9 mouse cellular contexts compared by ENCODE assay signal in genomic region chr19:45231383-45232035, GRCm38 (mm10). TPM values are rescaled to one million over a fixed set of nuclear protein-coding genes. Genes with fewer than 3 reads are reported as not detected.
A peak's percentile ranks its signal among the peaks of the same experiment; 100 is the strongest.
DNase-seq lines count a peak whose midpoint lies in the region; ATAC-seq and TF ChIP-seq lines count a peak whose summit lies in the region.
"Had no signal": no experiment of that assay in that cellular context is flagged by ENCODE, and none has a peak within 500 bp of the region (broad histone marks: within the 10 kb centered on the region; RNA-seq: fewer than 3 reads in every experiment).

No protein-coding gene starts in this region.

- no peak overlapping the region for H3K27ac ChIP-seq in heart, embryonic 14.5 days (replicated peaks in 1 of 2; ENCODE audit: control insufficient read depth in 1 of 2, insufficient read depth in 1 of 2, low read depth in 2 of 2, low read length in 2 of 2)
- H3K27ac ChIP-seq in embryonic facial prominence, embryonic 13.5 days, result no peak overlapping the region
- H3K27ac ChIP-seq in intestine, postnatal 0 days (ENCODE audit: low read depth, low read length), result no peak overlapping the region
- H3K27ac ChIP-seq in neural tube, embryonic 12.5 days, result peak overlapping the region; percentile 89

- under 1% methylated on average over 40 of the region's 44 CpGs for WGBS in heart, embryonic 14.5 days
- WGBS in embryonic facial prominence, embryonic 13.5 days, result under 1% methylated on average over 43 of the region's 44 CpGs
- WGBS in intestine, postnatal 0 days, result 2% methylated on average over 43 of the region's 44 CpGs
- under 1% methylated on average over 44 of the region's 44 CpGs for WGBS in neural tube, embryonic 12.5 days

- intact Hi-C loops in heart, postnatal 25 days (cut with DNase I), result loop anchor here (5.0 kb wide), 2 partner anchors 74 to 474 kb away; partner anchors contain the start of gene Pax2
- intact Hi-C loops in left cerebral cortex, postnatal 25 days (cut with DNase I), result loop anchor here (2.0 to 5.0 kb wide), 4 partner anchors 81 to 1619 kb away; partner anchors contain the start of genes Kazald1, Nkx2-3 and Tlx1

- H3K4me3 ChIP-seq in heart, embryonic 14.5 days (ENCODE audit: control insufficient read depth in 1 of 2, insufficient read depth in 1 of 2, low read depth in 1 of 2, low read length in 2 of 2), result peak overlapping the region in 1 of 2 experiments; percentile 24; a peak in 2 of 4 replicates
- peak overlapping the region; percentile 30 for H3K4me3 ChIP-seq in embryonic facial prominence, embryonic 13.5 days
- peak overlapping the region; percentile 20 for H3K4me3 ChIP-seq in intestine, postnatal 0 days (ENCODE audit: low read depth, low read length)
- peak overlapping the region; percentile 59 for H3K4me3 ChIP-seq in neural tube, embryonic 12.5 days

- no peak for ATAC-seq in heart, embryonic 14.5 days (ENCODE audit: insufficient number of reproducible peaks, insufficient read depth, low FRiP score, low read depth)
- no peak for ATAC-seq in embryonic facial prominence, embryonic 13.5 days (ENCODE audit: insufficient number of reproducible peaks, insufficient read depth, low FRiP score, low TSS enrichment, low read depth)
- ATAC-seq in intestine, postnatal 0 days, result no peak
- peak; percentile 72 for ATAC-seq in neural tube, embryonic 12.5 days (ENCODE audit: low FRiP score, low read depth)

- H3K9me3 ChIP-seq in heart, embryonic 14.5 days (ENCODE audit: control insufficient read depth, low read length), result no peaks in the 10 kb centered on the region
- no peaks in the 10 kb centered on the region for H3K9me3 ChIP-seq in embryonic facial prominence, embryonic 13.5 days
- no peaks in the 10 kb centered on the region for H3K9me3 ChIP-seq in intestine, postnatal 0 days (ENCODE audit: control insufficient read depth)
- no peaks in the 10 kb centered on the region for H3K9me3 ChIP-seq in neural tube, embryonic 12.5 days

- no peak for DNase-seq in heart, postnatal 25 days (ENCODE audit: low spot score)
- no peak for DNase-seq in left cerebral cortex, postnatal 25 days (ENCODE audit: low spot score in 2 of 2)
- DNase-seq in spleen, postnatal 4 days (ENCODE audit: low spot score in 2 of 2), result no peak
- DNase-seq in urinary bladder, adult 18-20 months (ENCODE audit: low spot score in 2 of 2), result no peak

- H3K27me3 ChIP-seq in heart, embryonic 14.5 days (ENCODE audit: control insufficient read depth, insufficient read depth, low read length), result peaks cover 94% of the 10 kb centered on the region
- peaks cover 100% of the 10 kb centered on the region for H3K27me3 ChIP-seq in embryonic facial prominence, embryonic 13.5 days
- H3K27me3 ChIP-seq in intestine, postnatal 0 days (replicated peaks; ENCODE audit: control insufficient read depth, insufficient read depth, low read length), result peaks cover 99% of the 10 kb centered on the region
- peaks cover 88% of the 10 kb centered on the region for H3K27me3 ChIP-seq in neural tube, embryonic 12.5 days (replicated peaks)

- peaks cover 0 to 46% of the 10 kb centered on the region in 2 experiments; a peak in 3 of 4 replicates for H3K4me1 ChIP-seq in heart, embryonic 14.5 days (ENCODE audit: control insufficient read depth in 2 of 2, insufficient read depth in 2 of 2, low read length in 2 of 2)
- peaks cover 41% of the 10 kb centered on the region for H3K4me1 ChIP-seq in embryonic facial prominence, embryonic 13.5 days
- no peaks in the 10 kb centered on the region for H3K4me1 ChIP-seq in intestine, postnatal 0 days (replicated peaks; ENCODE audit: control insufficient read depth, insufficient read depth, low read length)
- peaks cover 56% of the 10 kb centered on the region for H3K4me1 ChIP-seq in neural tube, embryonic 12.5 days

- no peaks in the 10 kb centered on the region for H3K36me3 ChIP-seq in heart, embryonic 14.5 days (ENCODE audit: control insufficient read depth, insufficient read depth, low read length)
- no peaks in the 10 kb centered on the region for H3K36me3 ChIP-seq in embryonic facial prominence, embryonic 13.5 days
- no peaks in the 10 kb centered on the region for H3K36me3 ChIP-seq in intestine, postnatal 0 days (ENCODE audit: control insufficient read depth, insufficient read depth)
- H3K36me3 ChIP-seq in neural tube, embryonic 12.5 days, result no peaks in the 10 kb centered on the region

- H3K9ac ChIP-seq in heart, embryonic 14.5 days (ENCODE audit: low read length), result no peak overlapping the region
- H3K9ac ChIP-seq in embryonic facial prominence, embryonic 13.5 days, result no peak overlapping the region
- no peak overlapping the region for H3K9ac ChIP-seq in intestine, postnatal 0 days (ENCODE audit: low read depth, low read length)
- H3K9ac ChIP-seq in neural tube, embryonic 12.5 days, result peak overlapping the region; percentile 89

- TF ChIP-seq CTCF in intestine, postnatal 0 days (IDR thresholded peaks at IDR 0.05; ENCODE audit: low read depth), result no peak

- H3K4me2 ChIP-seq in heart, embryonic 14.5 days (ENCODE audit: low read length), result peak overlapping the region; percentile 47
- H3K4me2 ChIP-seq in embryonic facial prominence, embryonic 13.5 days, result peak overlapping the region; percentile 47
- no peak overlapping the region for H3K4me2 ChIP-seq in intestine, postnatal 0 days (replicated peaks; ENCODE audit: low read depth)
- H3K4me2 ChIP-seq in neural tube, embryonic 12.5 days (replicated peaks), result peak overlapping the region; percentile 64

RNA-seq across cellular contexts. Expression of gene Lbx1, which starts 4.1 kb away (rescaled TPM):
- polyA plus RNA-seq in heart, embryonic 14.5 days (2014; fragmentation: Nextera tagmentation; extraction: Ambion mirVana), result not detected in 2 replicates
- total RNA-seq in heart, postnatal 25 days (2021), result under 1 TPM in 1 of 2 experiments, not detected in 1; 0.29 TPM
- polyA plus RNA-seq in embryonic facial prominence, embryonic 13.5 days (2015; fragmentation: Nextera tagmentation; extraction: Ambion mirVana), result 0.17 and 0.27 TPM in 2 replicates
- not detected in 2 replicates for polyA plus RNA-seq in intestine, postnatal 0 days (2015; fragmentation: Nextera tagmentation; extraction: Ambion mirVana)
- polyA plus RNA-seq in neural tube, embryonic 12.5 days (2016; fragmentation: Nextera tagmentation; extraction: Ambion mirVana), result 20.3 and 21.3 TPM in 2 replicates
- not detected for total RNA-seq in left cerebral cortex, postnatal 25 days (2021)
- polyA plus RNA-seq: testis, adult 2 months had no signal

Comparison
In these comparisons a context has a peak if more than half of its experiments do, and no peak if none do; other contexts are left out.
1. RNA of gene Lbx1, which starts 4.1 kb away (polyA plus RNA-seq): 20.3 to 21.3 TPM in neural tube, embryonic 12.5 days; 0.17 to 0.27 TPM in embryonic facial prominence, embryonic 13.5 days, not detected in heart, embryonic 14.5 days and not detected in intestine, postnatal 0 days; every median in the first group is over 10 times any median in the second.